Mouse (Mus musculus): Measurements from ENCODE around the gene Kcnc3.

The Kcnc3 gene

DNA sequence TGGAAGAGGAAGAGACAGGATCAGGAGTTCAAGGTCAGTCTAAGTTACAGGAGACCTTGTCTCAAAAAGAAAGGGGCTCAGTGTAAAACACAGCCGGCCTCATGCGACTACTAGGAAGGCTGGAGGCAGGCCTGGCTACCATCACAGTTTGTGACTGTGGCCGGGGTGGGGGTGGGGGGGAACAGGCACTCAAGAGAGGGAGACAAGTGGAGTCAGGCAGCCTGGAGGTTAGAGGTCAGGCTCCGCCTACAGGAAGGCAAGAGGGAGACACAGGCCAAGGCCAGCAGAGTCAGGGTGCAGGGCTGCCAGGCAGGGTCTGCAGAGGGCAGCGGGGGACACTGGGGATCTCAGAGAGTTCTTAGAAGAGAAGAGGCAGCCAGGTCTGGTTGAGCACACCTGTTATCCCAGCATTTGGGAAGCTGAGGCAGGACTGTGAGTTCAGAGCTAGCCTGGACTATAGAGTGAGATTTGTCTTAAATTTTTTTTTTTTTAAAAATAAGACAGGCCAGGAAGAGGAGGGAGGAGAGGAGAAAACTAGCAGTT, 6.6 kb downstream of the Kcnc3 start:
- no peak for DNase-seq (ENCODE audit: low spot score)

DNA sequence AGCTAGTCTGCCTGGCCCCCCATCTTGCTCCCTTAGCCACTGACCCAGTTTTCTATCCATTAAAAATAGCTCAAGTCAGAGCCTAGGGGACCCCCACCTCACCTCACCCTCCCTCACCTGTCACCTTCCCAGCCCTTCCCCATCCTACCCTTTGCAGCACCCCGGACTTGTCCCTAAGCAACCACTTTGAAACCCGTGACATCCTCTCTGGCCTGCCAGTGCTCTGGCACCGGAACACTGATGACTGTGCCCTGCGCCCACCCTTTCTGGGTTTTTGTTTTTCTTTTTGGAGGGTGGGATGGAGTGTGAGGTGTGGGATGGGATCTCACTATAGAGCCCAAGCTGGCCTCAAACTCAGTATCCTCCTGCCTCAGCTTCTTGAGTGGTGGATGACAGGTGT, 7.2 kb downstream of the Kcnc3 start:
- DNase-seq (ENCODE audit: low spot score), result no peak

DNA sequence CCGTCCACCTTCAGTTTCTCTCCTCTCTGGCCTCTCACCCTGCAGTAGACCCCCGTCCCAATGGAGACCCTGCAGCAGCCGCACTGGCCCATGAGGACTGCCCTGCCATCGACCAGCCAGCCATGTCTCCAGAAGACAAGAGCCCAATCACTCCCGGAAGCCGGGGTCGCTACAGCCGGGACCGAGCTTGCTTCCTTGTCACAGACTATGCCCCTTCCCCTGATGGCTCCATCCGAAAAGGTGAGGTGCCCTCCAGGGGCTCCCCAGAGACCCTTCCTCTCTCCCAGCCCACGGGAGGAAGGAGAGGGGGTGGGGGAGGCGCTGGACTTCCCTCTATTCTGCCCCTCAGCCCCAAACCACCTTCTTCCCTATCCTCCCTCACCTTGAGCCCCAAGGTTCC, 7.9 kb downstream of the Kcnc3 start:
- no peak for DNase-seq (ENCODE audit: low spot score)

DNA sequence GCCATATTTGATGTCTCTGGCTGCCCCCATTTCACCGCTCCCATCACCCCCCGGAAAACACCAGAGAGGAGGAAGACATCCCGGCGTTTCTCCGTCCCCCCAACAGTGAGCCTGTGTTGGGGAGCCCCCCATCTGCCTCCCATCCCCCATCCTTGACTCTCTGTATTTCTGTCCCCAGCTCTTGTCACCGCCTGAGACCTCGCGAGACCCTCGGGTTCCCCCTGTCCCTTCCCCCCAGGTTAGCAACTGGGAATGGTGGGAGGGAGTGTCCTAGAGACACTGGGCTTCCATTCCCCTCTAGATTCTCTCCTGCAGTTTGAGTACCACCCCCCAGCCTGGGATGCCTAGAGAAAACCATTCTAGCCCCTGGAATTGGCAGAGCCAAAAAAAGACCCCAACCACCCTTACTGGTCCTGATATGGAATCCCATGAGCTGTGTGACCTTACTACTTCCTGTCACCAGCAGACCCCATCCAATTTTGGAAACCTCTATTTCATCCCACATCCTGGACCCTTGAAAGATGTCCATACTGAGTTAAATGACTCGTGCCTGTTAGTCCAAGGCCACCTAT, 10.3 kb downstream of the Kcnc3 start:
- DNase-seq (ENCODE audit: low spot score), result no peak

DNA sequence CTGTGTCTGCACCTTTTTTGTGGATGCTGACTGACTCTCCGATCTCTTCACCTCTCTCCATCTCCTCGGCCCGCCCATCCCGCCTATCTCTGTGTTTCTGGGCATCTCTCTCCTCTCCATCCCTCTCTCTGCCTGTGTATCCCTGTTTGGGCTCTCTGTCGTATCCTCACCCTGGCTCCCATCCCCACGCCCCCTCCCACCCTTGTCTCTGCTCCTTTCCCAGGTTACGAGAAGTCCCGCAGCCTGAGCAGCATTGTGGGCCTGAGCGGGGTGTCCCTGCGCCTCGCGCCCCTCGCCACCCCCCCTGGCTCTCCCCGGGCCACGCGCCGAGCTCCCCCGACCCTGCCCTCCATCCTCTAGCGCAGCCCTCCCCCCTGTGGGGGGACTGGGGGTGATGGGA, 11.2 kb downstream of the Kcnc3 start:
- no peak for DNase-seq (ENCODE audit: low spot score)

DNA sequence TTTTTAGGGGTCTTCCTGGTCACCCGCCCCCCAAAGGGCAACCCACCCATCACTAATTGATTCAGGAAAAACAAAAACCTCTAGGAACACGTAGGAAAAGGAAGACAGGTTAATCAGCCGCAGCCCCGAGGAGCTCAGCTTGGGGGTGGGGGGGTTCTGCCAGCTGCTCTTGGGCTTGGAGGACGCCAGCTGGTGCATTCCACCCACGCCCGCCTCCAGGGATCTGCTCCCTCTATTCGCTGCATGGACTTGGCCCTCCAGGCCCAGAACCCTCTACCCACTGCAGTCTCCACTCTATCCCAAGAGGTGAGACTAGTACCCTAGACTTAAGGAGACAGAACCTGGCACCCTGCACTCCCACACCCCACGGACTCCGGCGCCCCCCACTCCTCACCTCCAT, 12.0 kb downstream of the Kcnc3 start:
- no peak for DNase-seq (ENCODE audit: low spot score)

DNA sequence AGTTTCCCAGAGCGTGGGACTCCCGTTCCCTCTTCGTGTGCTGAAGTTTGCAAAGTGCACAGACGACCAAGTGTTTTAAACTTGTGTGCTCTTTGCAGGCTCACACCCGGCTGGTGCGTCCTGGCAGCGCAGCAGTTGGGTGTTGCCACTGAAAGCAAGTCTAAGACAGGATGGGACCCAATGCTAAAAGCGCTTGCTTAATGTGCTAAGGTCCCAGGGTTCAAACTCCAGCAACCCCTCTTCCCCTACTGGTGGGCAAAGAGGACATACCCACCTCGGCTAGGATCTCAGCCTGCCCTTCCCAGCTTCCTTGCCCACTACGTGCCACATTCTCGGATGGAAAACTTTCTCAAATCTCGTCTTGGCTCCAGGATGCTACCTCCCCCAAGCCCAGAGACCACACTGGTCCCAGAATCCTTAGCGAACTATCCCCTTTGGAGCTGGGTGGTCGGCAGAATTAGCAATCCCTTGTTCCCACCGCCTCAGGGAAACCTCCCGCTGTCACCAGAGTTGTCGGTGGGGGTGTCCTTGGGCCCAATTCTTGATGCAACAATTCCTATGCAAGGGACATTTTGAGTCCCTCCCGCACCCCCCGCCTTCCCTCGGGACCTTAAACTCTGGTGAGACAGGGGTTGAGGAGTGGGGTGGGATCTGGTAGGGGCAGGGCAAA, 12.9 kb downstream of the Kcnc3 start:
- no peak for DNase-seq (ENCODE audit: low spot score)

DNA sequence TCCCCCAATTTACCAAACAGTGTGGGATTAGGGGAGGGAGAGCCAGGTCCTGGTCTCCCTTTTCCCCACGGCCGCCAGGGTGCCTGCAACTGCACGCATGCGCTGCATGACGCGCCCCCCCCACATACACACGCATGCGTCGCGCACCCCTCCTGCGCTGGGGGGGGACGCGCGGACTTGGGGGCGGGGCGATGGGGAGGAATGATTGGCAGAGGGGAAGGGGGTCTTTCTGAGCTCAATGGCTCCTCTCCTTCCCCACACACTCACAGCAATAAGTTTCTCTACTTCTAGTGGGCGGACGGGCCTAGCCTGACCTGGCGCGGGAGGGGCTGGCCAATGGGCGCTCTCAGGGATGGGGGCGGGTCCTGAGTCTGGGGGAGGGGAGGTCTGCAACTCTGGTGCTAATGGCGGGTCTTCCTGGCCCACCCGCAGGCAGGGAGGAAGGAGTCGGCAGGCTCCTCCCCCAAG, 13.7 kb downstream of the Kcnc3 start:
- no peak for DNase-seq (ENCODE audit: low spot score)

DNA sequence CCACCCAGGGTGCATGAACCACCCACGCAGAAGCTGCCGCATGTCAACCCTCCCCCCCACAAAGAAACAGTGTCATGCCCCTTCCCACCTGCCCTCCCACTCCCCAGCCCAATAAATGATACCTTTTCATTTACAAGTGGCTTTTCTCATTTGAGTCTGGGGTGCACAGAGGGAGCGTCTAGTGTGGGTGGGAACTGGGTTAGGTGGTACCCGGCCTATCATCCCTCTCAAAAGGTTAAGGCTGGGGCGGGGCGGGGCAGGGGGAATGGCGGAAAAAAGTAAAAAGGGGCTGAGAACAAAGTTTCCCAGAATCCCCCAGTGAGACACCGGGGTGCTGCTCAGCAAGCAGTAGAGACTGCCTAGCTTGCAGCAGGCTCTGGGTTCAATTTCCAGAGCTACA, 14.2 kb downstream of the Kcnc3 start:
- no peak for DNase-seq (ENCODE audit: low spot score)

DNA sequence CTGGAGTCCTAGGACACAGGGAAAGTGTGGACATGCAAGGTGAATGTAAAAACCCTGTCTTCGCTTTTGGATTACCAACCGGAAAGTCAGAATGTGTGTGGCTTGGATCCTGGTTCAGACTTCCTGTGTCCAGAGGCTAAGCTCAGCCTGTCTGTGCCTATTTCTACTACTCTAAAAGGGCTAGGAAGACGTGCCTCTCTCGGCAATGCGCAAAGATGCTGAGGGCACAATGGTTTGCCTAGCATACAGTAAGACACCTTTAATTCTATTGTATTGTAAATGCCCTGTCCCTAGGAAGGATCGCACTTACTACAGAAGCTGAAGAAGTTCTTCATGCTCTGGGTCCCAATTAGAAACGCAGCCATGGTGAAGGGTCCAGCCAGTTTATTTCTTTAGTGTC, 15.0 kb downstream of the Kcnc3 start:
- no peak for DNase-seq (ENCODE audit: low spot score)

DNA sequence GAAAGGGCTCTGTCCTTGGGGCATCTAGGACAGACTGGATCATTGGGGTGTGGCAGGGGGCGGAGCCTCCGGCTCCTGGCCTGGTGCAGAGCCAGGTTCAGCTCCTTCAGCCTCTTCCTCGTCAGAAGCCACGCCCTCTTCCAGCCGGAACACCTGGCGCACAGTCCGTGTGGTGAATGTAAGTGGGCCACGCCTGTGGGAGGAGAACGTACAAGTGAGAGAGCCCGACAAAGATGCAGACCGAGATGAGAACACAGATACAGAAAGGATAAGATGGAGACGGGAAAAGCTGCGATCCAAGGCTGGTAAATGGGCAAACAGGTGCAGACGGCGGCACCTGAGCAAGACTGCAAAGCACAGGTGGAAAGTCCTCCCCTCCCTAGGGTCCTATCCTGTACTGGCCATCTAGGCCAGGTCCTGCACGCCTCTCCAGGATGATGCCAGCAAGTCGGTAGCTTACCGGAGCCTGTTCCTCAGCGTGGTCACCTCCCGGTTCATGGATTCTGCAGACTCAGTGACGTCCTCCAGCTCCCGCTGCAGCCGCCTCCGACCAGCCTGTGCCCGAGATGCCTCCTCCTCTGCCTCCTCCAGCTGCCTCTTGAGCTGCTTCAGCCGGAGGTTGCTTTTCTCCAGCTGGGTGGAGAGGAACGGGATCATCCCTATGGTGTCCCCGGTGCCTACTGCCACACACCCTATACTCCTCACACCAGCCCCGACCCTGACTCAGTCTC, 15.9 kb downstream of the Kcnc3 start:
- no peak for DNase-seq (ENCODE audit: low spot score)

DNA sequence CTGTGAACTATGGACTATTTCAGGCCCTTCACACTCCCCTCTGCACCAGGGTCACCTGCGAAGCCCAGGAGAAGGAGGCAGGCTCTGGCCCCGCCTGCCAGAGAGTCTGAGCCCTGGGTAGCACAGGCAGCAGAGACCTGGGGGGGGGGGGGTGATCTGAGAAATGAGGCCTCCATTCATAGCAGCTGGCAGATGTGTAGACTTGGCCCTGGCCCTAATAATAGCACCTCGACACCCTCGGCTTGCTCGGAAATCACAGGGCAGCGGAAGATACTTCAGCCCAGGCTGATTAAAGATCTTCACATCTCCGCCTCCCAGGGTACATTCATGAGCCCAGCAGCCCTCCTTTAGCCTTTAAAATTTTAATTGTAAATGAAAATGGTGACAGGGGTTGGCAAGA, 21.7 kb downstream of the Kcnc3 start:
- no peak for DNase-seq (ENCODE audit: low spot score)

DNA sequence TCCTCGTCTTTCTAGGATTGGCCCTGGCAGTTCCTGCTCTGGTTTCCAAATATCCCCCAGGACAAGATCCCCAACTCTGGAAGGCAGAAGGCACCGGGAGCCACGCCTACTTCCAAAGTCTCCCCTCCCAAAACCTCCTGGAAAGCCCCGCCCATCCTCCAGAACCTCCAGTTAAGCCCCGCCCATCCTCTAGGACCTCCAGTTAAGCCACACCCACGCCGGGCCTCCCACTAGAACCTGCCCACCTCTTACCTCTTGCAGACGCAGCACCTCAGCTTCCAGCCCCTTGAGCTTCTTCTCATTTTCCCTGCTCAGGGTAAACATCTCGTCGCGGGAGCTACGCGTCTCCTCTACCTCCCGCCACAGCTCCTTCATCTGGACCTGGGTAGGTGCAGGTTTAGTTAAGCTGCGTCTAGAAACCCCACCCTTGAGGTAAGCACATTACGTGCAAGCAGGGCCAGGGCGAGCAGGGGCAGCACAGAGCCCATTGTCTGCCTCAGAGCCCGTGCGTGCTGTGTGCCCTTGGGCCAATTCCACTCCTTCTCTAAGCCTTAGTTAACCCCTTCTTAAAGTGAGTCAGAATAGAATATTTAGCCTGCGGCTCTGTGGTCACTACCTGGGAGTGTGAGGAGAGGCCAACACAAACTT, 23.7 kb downstream of the Kcnc3 start:
- DNase-seq (ENCODE audit: low spot score), result peak; percentile 66

DNA sequence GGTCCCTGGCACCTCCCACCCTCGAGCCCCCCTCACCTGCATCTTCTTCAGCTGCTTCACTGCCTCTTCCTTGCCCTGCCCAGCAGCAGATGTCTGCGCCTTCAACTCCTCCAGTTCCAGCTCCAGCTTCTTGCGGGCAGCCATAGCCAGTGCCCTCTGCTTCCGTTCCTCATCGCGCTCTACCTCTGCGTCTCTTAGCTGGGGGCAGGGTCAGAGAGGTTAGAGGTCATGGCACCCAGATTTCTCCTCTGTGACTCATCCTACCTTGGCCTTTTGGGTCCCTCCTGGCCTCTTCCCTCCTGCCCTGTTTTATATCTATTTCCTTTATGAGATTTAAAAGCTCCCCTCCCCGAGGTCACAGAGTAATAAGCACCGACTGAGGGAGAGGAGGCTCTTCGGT, 24.8 kb downstream of the Kcnc3 start:
- no peak for DNase-seq (ENCODE audit: low spot score)

DNA sequence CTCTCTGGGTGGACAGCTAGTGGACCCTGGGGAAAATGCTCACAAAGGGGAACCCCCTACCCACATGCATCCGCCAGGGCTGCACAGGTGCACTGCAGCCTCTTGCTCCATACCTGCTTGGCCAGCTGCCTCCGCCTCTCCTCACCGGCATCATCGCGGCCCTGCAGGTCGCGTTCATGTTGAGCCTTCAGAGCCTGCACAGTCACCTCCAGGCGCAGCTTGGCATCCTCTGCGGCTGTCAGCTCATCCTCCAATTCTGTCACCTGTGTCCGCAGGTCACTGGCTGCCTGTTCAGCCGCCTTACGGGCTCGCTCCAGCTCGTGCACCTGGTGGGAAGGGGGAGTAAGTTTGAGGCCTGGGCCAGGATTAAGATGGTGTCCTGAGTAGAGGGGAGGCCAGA, 25.5 kb downstream of the Kcnc3 start:
- no peak for DNase-seq (ENCODE audit: low spot score)

DNA sequence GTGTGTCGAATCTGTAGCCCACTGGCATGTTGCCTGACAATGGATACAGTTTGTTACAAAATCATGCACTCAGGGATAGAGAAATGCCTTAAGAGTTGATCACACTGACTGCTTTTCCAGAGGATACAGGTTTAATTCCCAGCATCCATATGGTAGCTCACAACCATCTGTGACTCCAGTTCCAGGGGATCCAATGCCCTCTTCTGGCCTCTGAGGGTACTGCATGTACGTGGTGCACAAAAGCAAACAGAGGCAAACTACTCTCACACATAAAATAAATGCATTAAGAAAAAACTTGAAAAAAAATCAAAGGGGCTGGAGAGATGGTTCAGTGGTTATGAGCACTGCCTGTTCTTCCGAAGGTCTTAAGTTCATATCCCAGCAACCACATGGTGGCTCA, 26.6 kb downstream of the Kcnc3 start:
- DNase-seq (ENCODE audit: low spot score), result no peak

DNA sequence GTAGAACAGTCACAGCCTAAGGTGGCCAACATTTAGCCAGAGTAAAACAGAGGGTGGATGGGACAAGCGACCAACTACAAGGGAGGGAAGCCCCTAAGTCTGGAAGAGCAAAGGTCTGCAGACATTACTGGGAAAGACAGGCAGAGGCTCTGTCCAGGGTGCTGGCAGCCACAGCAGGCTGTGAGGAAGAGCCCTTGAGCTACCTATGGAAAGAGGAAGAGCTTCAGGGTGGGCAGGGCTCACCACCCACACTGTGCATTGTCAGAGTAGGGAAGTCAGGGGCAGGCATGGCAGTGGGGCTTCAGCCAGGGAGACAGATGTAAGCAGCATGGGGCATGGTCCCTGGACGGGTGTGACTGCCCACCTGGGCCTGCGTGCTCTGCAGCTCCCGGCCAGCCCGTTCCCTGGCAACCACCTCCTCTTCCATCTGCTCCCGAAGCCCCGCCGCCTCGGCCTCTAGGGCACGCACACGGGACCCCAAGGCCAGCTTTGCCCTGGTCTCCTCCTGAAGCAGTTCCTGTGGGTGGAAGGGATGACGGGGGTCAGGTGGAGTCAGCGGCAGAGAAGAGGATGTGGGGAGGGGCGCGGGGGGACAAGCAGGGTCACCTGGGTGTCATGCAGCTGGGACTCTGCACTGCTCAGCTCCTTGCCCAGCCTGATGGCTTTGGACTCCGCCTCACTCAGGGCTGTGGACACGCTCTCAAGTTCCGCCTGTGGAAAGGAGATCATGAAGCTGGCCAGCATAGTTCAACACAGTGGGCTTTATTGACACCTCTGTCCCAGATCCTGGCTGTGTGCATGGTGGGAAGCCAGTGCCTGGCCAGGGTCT, 33.5 kb downstream of the Kcnc3 start:
- DNase-seq (ENCODE audit: low spot score), result no peak

DNA sequence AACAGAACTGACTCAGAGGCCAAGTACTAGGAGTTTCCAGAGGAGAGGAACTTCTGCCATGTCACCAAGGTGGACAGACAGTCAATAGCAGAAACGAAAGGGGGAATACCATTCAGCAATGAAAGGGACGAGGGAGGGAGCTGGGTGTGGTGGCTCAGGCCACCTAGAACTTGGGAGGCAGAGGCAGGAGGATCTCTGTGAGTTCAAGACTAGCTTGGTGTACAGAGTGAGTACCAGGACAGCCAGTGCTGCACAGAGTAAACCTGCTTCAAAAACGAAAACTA, 34.0 kb downstream of the Kcnc3 start:
- DNase-seq (ENCODE audit: low spot score), result no peak

DNA sequence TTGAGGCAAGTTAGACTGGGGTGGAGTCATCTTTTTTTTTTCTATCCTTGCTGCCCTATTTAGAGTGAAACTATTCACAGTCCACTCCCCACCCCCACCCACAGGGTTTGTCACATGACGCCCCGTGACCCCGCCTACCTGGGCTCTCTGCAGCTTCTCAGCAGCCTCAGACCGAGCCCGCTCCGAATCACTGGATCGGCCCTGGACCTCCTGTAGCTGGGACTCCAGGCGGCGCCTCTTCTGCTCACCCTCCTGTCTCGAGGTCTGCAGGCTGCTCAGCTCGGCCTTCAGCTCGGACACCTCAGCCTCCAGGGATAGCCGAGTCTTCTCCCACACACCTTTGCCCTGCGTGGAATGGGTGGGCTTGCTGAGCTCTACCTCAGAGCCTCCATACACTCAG, 34.4 kb downstream of the Kcnc3 start:
- no peak for DNase-seq (ENCODE audit: low spot score)

DNA sequence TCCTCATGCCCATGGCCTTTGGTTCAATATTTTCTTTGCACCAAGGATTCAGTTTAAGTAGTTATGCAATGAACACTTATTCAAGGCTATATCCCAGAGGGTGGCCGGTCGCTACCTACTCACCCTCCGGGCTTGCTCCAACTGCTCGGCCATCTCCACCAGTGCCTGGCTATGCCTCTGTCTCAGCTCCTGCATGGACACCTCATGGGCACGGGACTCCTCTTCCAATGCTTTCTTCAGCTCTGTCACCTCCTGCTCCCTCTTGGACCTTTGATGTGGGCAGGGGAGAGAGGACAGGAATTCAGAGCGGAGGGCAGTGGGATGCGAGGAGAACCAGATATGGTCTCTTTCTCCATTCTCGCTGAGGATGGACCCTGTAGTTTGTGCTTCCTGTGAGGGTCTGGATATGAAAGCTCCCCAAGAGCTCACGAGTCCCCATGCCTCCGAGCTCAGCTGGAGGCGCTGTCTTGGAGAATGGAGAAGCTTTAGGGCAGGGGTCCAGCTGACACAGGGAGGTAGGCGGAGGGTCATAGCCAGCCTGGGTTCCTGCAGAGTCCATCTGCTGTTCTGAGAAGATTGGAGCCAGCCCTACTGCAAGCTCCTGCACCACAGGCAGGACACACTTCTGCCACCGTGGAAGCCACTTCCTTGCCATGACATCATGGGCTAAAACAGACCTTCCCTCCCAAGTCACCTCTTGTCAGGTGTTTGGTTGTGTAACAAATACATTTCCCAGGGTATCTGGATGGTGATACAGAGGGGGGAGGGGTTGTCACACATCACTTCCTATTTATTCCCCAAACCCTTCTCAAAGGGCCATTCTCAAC, 35.0 kb downstream of the Kcnc3 start:
- DNase-seq (ENCODE audit: low spot score), result no peak

DNA sequence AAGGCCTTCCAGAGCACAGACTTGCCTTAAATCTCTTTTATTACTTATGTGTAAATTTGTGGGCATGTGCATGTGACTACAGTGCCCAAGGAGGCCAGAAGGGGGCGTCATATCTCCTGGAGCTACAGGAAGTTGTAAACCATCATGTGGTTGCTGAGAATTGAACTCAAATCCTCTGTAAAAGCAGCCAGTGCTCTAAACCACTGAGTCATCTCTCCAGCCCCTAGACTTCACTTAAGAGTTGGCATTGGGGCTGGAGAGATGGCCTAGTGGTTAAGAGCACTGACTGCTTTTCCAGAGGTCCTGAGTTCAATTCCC, 35.6 kb downstream of the Kcnc3 start:
- DNase-seq (ENCODE audit: low spot score), result no peak
